8 mouse cellular contexts compared by ENCODE assay signal in genomic region chr9:106199535-106200272, GRCm38 (mm10). TPM values are rescaled to one million over a fixed set of nuclear protein-coding genes. Genes with fewer than 3 reads are reported as not detected.
DNase-seq lines count a peak whose midpoint lies in the region; ATAC-seq and TF ChIP-seq lines count a peak whose summit lies in the region.

Gene Ppm1m, minus strand, starts transcription at chr9:106199746.

- H3K27ac ChIP-seq in forebrain, embryonic 10.5 days, result peak within 1 kb of the TSS; percentile 90
- no peak within 1 kb of the TSS for H3K27ac ChIP-seq in hindbrain, embryonic 14.5 days
- peak within 1 kb of the TSS; percentile 36 for H3K27ac ChIP-seq in liver, embryonic 16.5 days (ENCODE audit: low read length)

- H3K27me3 ChIP-seq in E14TG2a.4 (ENCODE audit: insufficient read depth, low read length), result no peaks in the 10 kb centered on the region; the same call in 1 of the 2 replicates
- peaks cover 33% of the 10 kb centered on the region for H3K27me3 ChIP-seq in forebrain, embryonic 10.5 days (ENCODE audit: poor library complexity, severe bottlenecking)
- H3K27me3 ChIP-seq in hindbrain, embryonic 14.5 days (ENCODE audit: control insufficient read depth, insufficient read depth, low read length), result no peaks in the 10 kb centered on the region
- H3K27me3 ChIP-seq in liver, embryonic 16.5 days (ENCODE audit: control insufficient read depth, insufficient read depth, low read depth, low read length), result no peaks in the 10 kb centered on the region

- peaks cover 42% of the 10 kb centered on the region for H3K36me3 ChIP-seq in E14TG2a.4 (ENCODE audit: insufficient read depth, low read length)
- peaks cover 35% of the 10 kb centered on the region for H3K36me3 ChIP-seq in forebrain, embryonic 10.5 days (replicated peaks)
- H3K36me3 ChIP-seq in hindbrain, embryonic 14.5 days (replicated peaks; ENCODE audit: control insufficient read depth, insufficient read depth), result no peaks in the 10 kb centered on the region
- H3K36me3 ChIP-seq in liver, embryonic 16.5 days (ENCODE audit: control insufficient read depth, insufficient read depth), result no peaks in the 10 kb centered on the region

- H3K9me3 ChIP-seq in E14TG2a.4 (ENCODE audit: low read length), result peaks cover 5% of the 10 kb centered on the region
- no peaks in the 10 kb centered on the region for H3K9me3 ChIP-seq in forebrain, embryonic 10.5 days
- H3K9me3 ChIP-seq in hindbrain, embryonic 14.5 days (ENCODE audit: control insufficient read depth, low read length), result no peaks in the 10 kb centered on the region
- no peaks in the 10 kb centered on the region for H3K9me3 ChIP-seq in liver, embryonic 16.5 days (replicated peaks; ENCODE audit: control insufficient read depth, low read length)

- WGBS in forebrain, embryonic 10.5 days, result 37% methylated on average over 18 of the region's 18 CpGs
- WGBS in hindbrain, embryonic 14.5 days, result 40% methylated on average over 18 of the region's 18 CpGs
- WGBS in liver, embryonic 16.5 days (ENCODE audit: insufficient replicate concordance), result 36% methylated on average over 18 of the region's 18 CpGs

- peak within 1 kb of the TSS; percentile 84 for H3K4me3 ChIP-seq in E14TG2a.4 (replicated peaks; ENCODE audit: low read length)
- H3K4me3 ChIP-seq in forebrain, embryonic 10.5 days, result peak within 1 kb of the TSS; percentile 77
- H3K4me3 ChIP-seq in hindbrain, embryonic 14.5 days (replicated peaks; ENCODE audit: low read length), result peak within 1 kb of the TSS; percentile 43
- H3K4me3 ChIP-seq in liver, embryonic 16.5 days (ENCODE audit: low read depth, low read length), result peak within 1 kb of the TSS; percentile 69

- H3K4me1 ChIP-seq in E14TG2a.4 (replicated peaks; ENCODE audit: low read depth, low read length), result peaks cover 59% of the 10 kb centered on the region
- H3K4me1 ChIP-seq in forebrain, embryonic 10.5 days, result peaks cover 66% of the 10 kb centered on the region
- H3K4me1 ChIP-seq in hindbrain, embryonic 14.5 days (replicated peaks; ENCODE audit: control insufficient read depth, insufficient read depth, low read length), result peaks cover 33% of the 10 kb centered on the region
- H3K4me1 ChIP-seq in liver, embryonic 16.5 days (ENCODE audit: control insufficient read depth, low read depth, low read length), result peaks cover 16% of the 10 kb centered on the region

- no peak for ATAC-seq in hindbrain, embryonic 14.5 days (ENCODE audit: low FRiP score)
- no peak; the same call in 1 of the 2 replicates for ATAC-seq in liver, embryonic 16.5 days (ENCODE audit: low read depth)

- TF ChIP-seq CTCF in E14TG2a.4 (conservative IDR thresholded peaks at IDR 0.05; ENCODE audit: low read length), result no peak

- peak within 1 kb of the TSS; percentile 58 for H3K9ac ChIP-seq in hindbrain, embryonic 14.5 days
- H3K9ac ChIP-seq in liver, embryonic 16.5 days (ENCODE audit: low read depth, low read length), result peak within 1 kb of the TSS; percentile 68

- H3K4me2 ChIP-seq in hindbrain, embryonic 14.5 days (replicated peaks), result peak within 1 kb of the TSS; percentile 63
- H3K4me2 ChIP-seq in liver, embryonic 16.5 days (ENCODE audit: low read depth, low read length), result peak within 1 kb of the TSS; percentile 75

- peak; percentile 19 for DNase-seq in embryo, embryonic 9.5 days (ENCODE audit: extremely low spot score)
- DNase-seq in embryo, embryonic 10 days (ENCODE audit: low spot score), result no peak
- DNase-seq in forebrain, embryonic 10.5 days (ENCODE audit: extremely low spot score, low spot score), result no peak
- DNase-seq in hindbrain, embryonic 14.5 days (ENCODE audit: low spot score), result no peak
- no peak for DNase-seq in Muller cell, postnatal 12 days (ENCODE audit: inconsistent ontology term)
- DNase-seq in thymus, postnatal 14 days, result no peak

RNA-seq across cellular contexts. Expression of gene Ppm1m, which starts in this region (rescaled TPM):
- 42.0 and 50.7 TPM in 2 replicates for polyA plus RNA-seq in forebrain, embryonic 10.5 days (2016; fragmentation: Nextera tagmentation; extraction: Ambion mirVana)
- 13.0 and 13.4 TPM in 2 replicates for polyA plus RNA-seq in hindbrain, embryonic 14.5 days (2014; fragmentation: Nextera tagmentation; extraction: Ambion mirVana)
- 9.7 and 11.5 TPM in 2 replicates for polyA plus RNA-seq in liver, embryonic 16.5 days (2015; fragmentation: Nextera tagmentation; extraction: Ambion mirVana)
